Mouse (Mus musculus): ENCODE results near the gene Scgb1b30. TPM values are rescaled to one million over a fixed set of nuclear protein-coding genes. Genes with fewer than 3 reads are reported as not detected.

The Scgb1b30 gene
- polyA plus RNA-seq, 1 experiment from 2014 or later: not detected

DNA sequence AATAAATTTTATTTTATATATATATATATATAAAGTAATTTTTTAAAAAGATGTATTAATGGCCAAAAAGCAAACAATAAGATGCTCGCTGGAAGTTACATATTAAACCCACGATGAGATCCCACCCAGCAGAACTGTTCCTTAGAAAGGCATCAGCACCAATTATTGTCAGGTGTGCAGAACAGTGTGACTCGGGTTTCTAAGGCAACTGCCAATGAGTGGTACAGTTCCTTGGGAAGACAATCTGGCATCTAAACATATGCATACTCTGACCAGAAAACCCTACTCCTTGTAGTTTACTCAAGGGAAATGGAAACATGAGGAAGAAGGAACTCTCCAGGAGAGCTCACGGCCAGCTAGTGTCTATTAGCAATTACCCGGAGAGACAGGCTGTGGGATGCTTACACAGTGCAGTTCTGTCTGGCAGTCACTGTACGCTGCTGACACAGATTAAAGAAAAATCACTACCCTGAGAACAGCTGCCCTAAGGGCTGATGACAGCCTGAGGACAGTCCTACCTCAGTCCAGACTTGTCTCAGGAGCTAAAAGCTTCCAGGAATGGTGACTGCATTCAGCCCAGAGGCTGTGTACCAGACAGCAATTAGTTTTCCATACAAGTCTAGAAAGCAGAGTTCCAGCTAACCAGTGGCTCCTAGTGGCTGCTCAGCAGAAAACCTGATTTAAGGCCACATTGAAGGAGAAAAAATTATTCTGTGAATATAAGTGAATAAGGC, 27.9 kb downstream of the Scgb1b30 start:
- no peaks in the 10 kb centered on the region; the same call in 1 of the 2 replicates for H3K36me3 ChIP-seq (ENCODE audit: control insufficient read depth, insufficient read depth, low read length)
- no peak for DNase-seq (ENCODE audit: low spot score)
- no peak overlapping the region for H3K27ac ChIP-seq (replicated peaks)
- TF ChIP-seq CTCF (IDR thresholded peaks at IDR 0.05; ENCODE audit: low read depth): peak; percentile 63
- TF ChIP-seq EP300 (optimal IDR thresholded peaks at IDR 0.05): no peak
- H3K9me3 ChIP-seq (ENCODE audit: control insufficient read depth, low read length): no peaks in the 10 kb centered on the region
- no peaks in the 10 kb centered on the region for H3K4me1 ChIP-seq (replicated peaks; ENCODE audit: control insufficient read depth, insufficient read depth)
- no peak overlapping the region for H3K4me2 ChIP-seq (replicated peaks; ENCODE audit: low read depth)
- H3K4me3 ChIP-seq (ENCODE audit: low read depth, low read length): no peak overlapping the region
- H3K27me3 ChIP-seq (ENCODE audit: control insufficient read depth, insufficient read depth, low read length): no peaks in the 10 kb centered on the region
- no peak for ATAC-seq (ENCODE audit: low FRiP score, low TSS enrichment)
- 77% methylated on average over 6 of the region's 6 CpGs for WGBS
- H3K9ac ChIP-seq (ENCODE audit: low read length): no peak overlapping the region

GRCm38 (mm10) chr7:34125346-34125745, 30.1 kb downstream of the Scgb1b30 start:
- WGBS: 83% methylated on average over 9 of the region's 9 CpGs
- Histone ChIP-seq H3K4me1 (replicated peaks; ENCODE audit: control insufficient read depth, insufficient read depth) (no peaks in the 10 kb centered on the region), H3K9me3 (ENCODE audit: control insufficient read depth, low read length) (no peaks in the 10 kb centered on the region), H3K9ac (ENCODE audit: low read length) (no peak overlapping the region), H3K27me3 (ENCODE audit: control insufficient read depth, insufficient read depth, low read length) (no peaks in the 10 kb centered on the region), H3K4me3 (ENCODE audit: low read depth, low read length) (no peak overlapping the region), H3K36me3 (ENCODE audit: control insufficient read depth, insufficient read depth, low read length) (no peaks in the 10 kb centered on the region), H3K27ac (replicated peaks) (no peak overlapping the region), H3K4me2 (replicated peaks; ENCODE audit: low read depth) (no peak overlapping the region)
- DNase-seq (ENCODE audit: low spot score) (no peak), ATAC-seq (ENCODE audit: low FRiP score, low TSS enrichment) (no peak)
- TF ChIP-seq CTCF (IDR thresholded peaks at IDR 0.05; ENCODE audit: low read depth): no peak
- no peak for TF ChIP-seq EP300 (optimal IDR thresholded peaks at IDR 0.05)

DNA sequence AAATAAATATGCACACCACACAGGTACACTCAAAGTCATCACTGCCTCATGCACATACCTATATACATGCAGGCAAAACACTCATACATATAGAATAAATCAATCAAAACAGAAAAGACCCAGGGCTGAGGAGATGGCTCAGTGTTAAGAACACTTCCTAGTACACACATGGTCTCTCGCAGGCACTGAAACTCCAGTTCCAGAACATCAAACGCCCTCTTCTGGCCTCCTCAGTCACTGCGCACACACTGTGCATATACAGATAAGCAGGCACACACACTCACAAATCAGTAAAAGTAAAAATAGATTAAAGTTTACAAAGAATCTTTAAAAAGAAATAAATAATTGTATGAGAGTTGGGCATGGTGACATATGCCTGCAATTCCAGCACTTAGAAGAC, 31.1 kb downstream of the Scgb1b30 start:
- no peak for ATAC-seq (ENCODE audit: low FRiP score, low TSS enrichment)
- peak; percentile 21; the same call in 1 of the 2 replicates for TF ChIP-seq CTCF (IDR thresholded peaks at IDR 0.05; ENCODE audit: low read depth)
- TF ChIP-seq EP300 (optimal IDR thresholded peaks at IDR 0.05): no peak
- Histone ChIP-seq H3K9me3 (ENCODE audit: control insufficient read depth, low read length) (no peaks in the 10 kb centered on the region), H3K4me2 (replicated peaks; ENCODE audit: low read depth) (no peak overlapping the region), H3K9ac (ENCODE audit: low read length) (no peak overlapping the region), H3K4me1 (replicated peaks; ENCODE audit: control insufficient read depth, insufficient read depth) (no peaks in the 10 kb centered on the region), H3K4me3 (ENCODE audit: low read depth, low read length) (no peak overlapping the region), H3K36me3 (ENCODE audit: control insufficient read depth, insufficient read depth, low read length) (no peaks in the 10 kb centered on the region), H3K27me3 (ENCODE audit: control insufficient read depth, insufficient read depth, low read length) (no peaks in the 10 kb centered on the region), H3K27ac (replicated peaks) (no peak overlapping the region)
- no peak for DNase-seq (ENCODE audit: low spot score)
- 89% methylated on average over 3 of the region's 3 CpGs for WGBS

DNA sequence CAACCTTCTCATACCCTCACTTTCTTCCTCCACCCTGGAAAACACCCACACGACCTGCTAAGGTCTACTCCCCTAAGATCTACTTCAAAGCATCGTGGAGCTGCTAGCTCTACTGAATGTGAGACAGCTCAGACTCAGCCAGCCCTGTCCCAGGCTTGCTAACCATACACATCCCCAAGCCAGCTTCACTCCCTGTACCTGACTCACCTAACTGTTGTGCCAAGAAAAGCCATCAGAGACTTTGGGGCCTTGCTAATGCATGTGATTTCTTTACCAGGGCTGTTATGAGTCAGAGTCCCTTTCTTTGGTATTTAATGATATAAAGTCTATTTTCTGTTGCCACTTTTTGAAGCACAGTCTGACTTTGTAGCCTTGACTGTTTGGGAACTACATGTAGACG, 35.9 kb downstream of the Scgb1b30 start:
- TF ChIP-seq CTCF (IDR thresholded peaks at IDR 0.05; ENCODE audit: low read depth) (no peak), EP300 (optimal IDR thresholded peaks at IDR 0.05) (no peak)
- H3K4me2 ChIP-seq (replicated peaks; ENCODE audit: low read depth): peak overlapping the region; percentile 74; the same call in 1 of the 2 replicates
- no peaks in the 10 kb centered on the region for H3K27me3 ChIP-seq (ENCODE audit: control insufficient read depth, insufficient read depth, low read length)
- ATAC-seq (ENCODE audit: low FRiP score, low TSS enrichment) (no peak), DNase-seq (ENCODE audit: low spot score) (no peak)
- no peaks in the 10 kb centered on the region for H3K4me1 ChIP-seq (replicated peaks; ENCODE audit: control insufficient read depth, insufficient read depth)
- H3K27ac ChIP-seq (replicated peaks): no peak overlapping the region; the same call in 1 of the 2 replicates
- H3K9ac ChIP-seq (ENCODE audit: low read length): peak overlapping the region; percentile 35; the same call in 1 of the 2 replicates
- H3K36me3 ChIP-seq (ENCODE audit: control insufficient read depth, insufficient read depth, low read length): no peaks in the 10 kb centered on the region
- no peaks in the 10 kb centered on the region for H3K9me3 ChIP-seq (ENCODE audit: control insufficient read depth, low read length)
- no peak overlapping the region for H3K4me3 ChIP-seq (ENCODE audit: low read depth, low read length)
- WGBS: 60% methylated on average over 3 of the region's 3 CpGs

GRCm38 (mm10) chr7:34131959-34132354, 36.7 kb downstream of the Scgb1b30 start:
- WGBS: 0% methylated on average over 3 of the region's 3 CpGs

More at GRCm38 (mm10) chr7:34131959-34132354, 36.7 kb downstream of the Scgb1b30 start:
- H3K27me3 ChIP-seq (ENCODE audit: control insufficient read depth, insufficient read depth, low read length): no peaks in the 10 kb centered on the region
- DNase-seq (ENCODE audit: low spot score): no peak
- H3K9ac ChIP-seq (ENCODE audit: low read length): peak overlapping the region; percentile 95
- no peak for ATAC-seq (ENCODE audit: low FRiP score, low TSS enrichment)
- no peaks in the 10 kb centered on the region for H3K9me3 ChIP-seq (ENCODE audit: control insufficient read depth, low read length)
- no peaks in the 10 kb centered on the region for H3K4me1 ChIP-seq (replicated peaks; ENCODE audit: control insufficient read depth, insufficient read depth)
- H3K36me3 ChIP-seq (ENCODE audit: control insufficient read depth, insufficient read depth, low read length): no peaks in the 10 kb centered on the region
- TF ChIP-seq EP300 (optimal IDR thresholded peaks at IDR 0.05) (no peak), CTCF (IDR thresholded peaks at IDR 0.05; ENCODE audit: low read depth) (no peak)
- H3K27ac ChIP-seq (replicated peaks): peak overlapping the region; percentile 92
- H3K4me3 ChIP-seq (ENCODE audit: low read depth, low read length): peak overlapping the region; percentile 78
- H3K4me2 ChIP-seq (replicated peaks; ENCODE audit: low read depth): peak overlapping the region; percentile 74

Measured in stomach, postnatal 0 days (tissue).